Mouse (Mus musculus): ENCODE data around the gene Nrg3.

- no peak for TF ChIP-seq CTCF (IDR thresholded peaks at IDR 0.05; ENCODE audit: low read depth)
- TF ChIP-seq EP300 (IDR thresholded peaks at IDR 0.05; ENCODE audit: low read depth) = no peak
Measured at GRCm38 (mm10) chr14:39386845-39387244, 86.0 kb downstream of the Nrg3 start.

Measured in liver, postnatal 0 days (tissue).